In genomic region chr13:46883976-46884375, GRCm38 (mm10) we compare ENCODE assay signal across 14 mouse cellular contexts. TPM values are rescaled to one million over a fixed set of nuclear protein-coding genes. Genes with fewer than 3 reads are reported as not detected.
DNase-seq lines count a peak whose midpoint lies in the region; ATAC-seq and TF ChIP-seq lines count a peak whose summit lies in the region.
"Had no signal": no experiment of that assay in that cellular context is flagged by ENCODE, and none has a peak within 500 bp of the region (broad histone marks: within the 10 kb centered on the region; RNA-seq: fewer than 3 reads in every experiment).

No protein-coding gene starts in this region.

- H3K36me3 ChIP-seq in embryonic facial prominence, embryonic 13.5 days: no peaks in the 10 kb centered on the region
- H3K36me3 ChIP-seq in embryonic facial prominence, embryonic 10.5 days (replicated peaks): peaks cover 9% of the 10 kb centered on the region
- no peaks in the 10 kb centered on the region for H3K36me3 ChIP-seq in kidney, embryonic 14.5 days (ENCODE audit: control insufficient read depth, insufficient read depth, low read length)
- no peaks in the 10 kb centered on the region for H3K36me3 ChIP-seq in stomach, postnatal 0 days (ENCODE audit: control insufficient read depth, insufficient read depth, low read length)
- H3K36me3 ChIP-seq: liver, embryonic 15.5 days had no signal

- H3K27ac ChIP-seq in embryonic facial prominence, embryonic 13.5 days: 0 out of 2 replicates have a peak overlapping the region, but pooled peaks have one; percentile 4
- H3K27ac ChIP-seq in embryonic facial prominence, embryonic 10.5 days (replicated peaks): no peak overlapping the region
- H3K27ac ChIP-seq in kidney, embryonic 14.5 days (ENCODE audit: low read depth, low read length): peak overlapping the region; percentile 51; the same call in 1 of the 2 replicates
- H3K27ac ChIP-seq in stomach, postnatal 0 days (replicated peaks): peak overlapping the region; percentile 53; the same call in 1 of the 2 replicates
- H3K27ac ChIP-seq in left cerebral cortex, adult 2 months: no peak overlapping the region
- H3K27ac ChIP-seq: liver, embryonic 15.5 days; midbrain, embryonic 10.5 days had no signal

- H3K9me3 ChIP-seq in embryonic facial prominence, embryonic 13.5 days: no peaks in the 10 kb centered on the region
- no peaks in the 10 kb centered on the region for H3K9me3 ChIP-seq in embryonic facial prominence, embryonic 10.5 days
- no peaks in the 10 kb centered on the region for H3K9me3 ChIP-seq in kidney, embryonic 14.5 days (ENCODE audit: control insufficient read depth, low read length)
- H3K9me3 ChIP-seq in stomach, postnatal 0 days (ENCODE audit: control insufficient read depth, low read length): no peaks in the 10 kb centered on the region
- H3K9me3 ChIP-seq: liver, embryonic 15.5 days; midbrain, embryonic 10.5 days had no signal

- intact Hi-C loops in left cerebral cortex, adult 2 months (cut with DNase I): no loop called here

- H3K4me1 ChIP-seq in embryonic facial prominence, embryonic 13.5 days: peaks cover 23% of the 10 kb centered on the region; the same call in 1 of the 2 replicates
- peaks cover 22% of the 10 kb centered on the region for H3K4me1 ChIP-seq in embryonic facial prominence, embryonic 10.5 days
- H3K4me1 ChIP-seq in kidney, embryonic 14.5 days (ENCODE audit: control insufficient read depth, insufficient read depth, low read length): peaks cover 18% of the 10 kb centered on the region; the same call in 1 of the 2 replicates
- peaks cover 10% of the 10 kb centered on the region for H3K4me1 ChIP-seq in stomach, postnatal 0 days (replicated peaks; ENCODE audit: control insufficient read depth, insufficient read depth)

- 82% methylated on average over 3 of the region's 3 CpGs for WGBS in embryonic facial prominence, embryonic 13.5 days
- WGBS in embryonic facial prominence, embryonic 10.5 days: 94% methylated on average over 3 of the region's 3 CpGs
- 82% methylated on average over 3 of the region's 3 CpGs for WGBS in kidney, embryonic 14.5 days
- 84% methylated on average over 3 of the region's 3 CpGs for WGBS in stomach, postnatal 0 days

- TF ChIP-seq EP300 in stomach, postnatal 0 days (optimal IDR thresholded peaks at IDR 0.05): no peak

- H3K4me2 ChIP-seq in embryonic facial prominence, embryonic 13.5 days: no peak overlapping the region
- no peak overlapping the region for H3K4me2 ChIP-seq in kidney, embryonic 14.5 days (replicated peaks; ENCODE audit: low read depth, low read length)
- H3K4me2 ChIP-seq in stomach, postnatal 0 days (replicated peaks; ENCODE audit: low read depth): no peak overlapping the region
- H3K4me2 ChIP-seq: liver, embryonic 15.5 days had no signal

- TF ChIP-seq CTCF in stomach, postnatal 0 days (IDR thresholded peaks at IDR 0.05; ENCODE audit: low read depth): no peak
- no peak for TF ChIP-seq CTCF in left cerebral cortex, adult 2 months (IDR thresholded peaks at IDR 0.05)

- no peak overlapping the region for H3K9ac ChIP-seq in embryonic facial prominence, embryonic 13.5 days
- H3K9ac ChIP-seq in kidney, embryonic 14.5 days (ENCODE audit: low read depth, low read length): no peak overlapping the region
- no peak overlapping the region for H3K9ac ChIP-seq in stomach, postnatal 0 days (ENCODE audit: low read length)
- H3K9ac ChIP-seq: liver, embryonic 15.5 days had no signal

- H3K4me3 ChIP-seq in embryonic facial prominence, embryonic 13.5 days: no peak overlapping the region
- H3K4me3 ChIP-seq in embryonic facial prominence, embryonic 10.5 days: no peak overlapping the region
- H3K4me3 ChIP-seq in kidney, embryonic 14.5 days (ENCODE audit: low read length): no peak overlapping the region
- no peak overlapping the region for H3K4me3 ChIP-seq in stomach, postnatal 0 days (ENCODE audit: low read depth, low read length)
- H3K4me3 ChIP-seq in left cerebral cortex, adult 2 months: no peak overlapping the region
- H3K4me3 ChIP-seq: liver, embryonic 15.5 days; midbrain, embryonic 10.5 days had no signal

- no peak for ATAC-seq in embryonic facial prominence, embryonic 13.5 days (ENCODE audit: insufficient number of reproducible peaks, insufficient read depth, low FRiP score, low TSS enrichment, low read depth)
- ATAC-seq in kidney, embryonic 14.5 days (ENCODE audit: low FRiP score, low TSS enrichment): no peak
- ATAC-seq in stomach, postnatal 0 days (ENCODE audit: low FRiP score, low TSS enrichment): no peak
- ATAC-seq: Patski had no signal

- DNase-seq in embryonic facial prominence, embryonic 10.5 days (ENCODE audit: low spot score): no peak
- no peak for DNase-seq in kidney, postnatal 25 days
- DNase-seq in lung, postnatal 36 days: peak; percentile 18
- DNase-seq in lung, adult 18-20 months: no peak
- DNase-seq in stomach, postnatal 0 days (ENCODE audit: low spot score): no peak
- DNase-seq in left cerebral cortex, adult 2 months (ENCODE audit: extremely low spot score in 1 of 2, low spot score in 2 of 2): no peak
- DNase-seq: cerebellum, adult 8-10 months; layer of hippocampus, adult 9-11 months; thymus, adult 2 months had no signal

- no peaks in the 10 kb centered on the region for H3K27me3 ChIP-seq in embryonic facial prominence, embryonic 13.5 days
- H3K27me3 ChIP-seq in embryonic facial prominence, embryonic 10.5 days (replicated peaks; ENCODE audit: low read depth, poor library complexity, severe bottlenecking): no peaks in the 10 kb centered on the region
- H3K27me3 ChIP-seq in kidney, embryonic 14.5 days (ENCODE audit: control insufficient read depth, insufficient read depth, low read length): no peaks in the 10 kb centered on the region
- H3K27me3 ChIP-seq in stomach, postnatal 0 days (ENCODE audit: control insufficient read depth, insufficient read depth, low read length): no peaks in the 10 kb centered on the region
- H3K27me3 ChIP-seq: liver, embryonic 15.5 days; Patski had no signal

RNA-seq across cellular contexts. Expression of gene Kif13a, which starts 45.7 kb away (rescaled TPM):
- polyA plus RNA-seq in embryonic facial prominence, embryonic 13.5 days (2015; fragmentation: Nextera tagmentation; extraction: Ambion mirVana): 14.5 and 23.7 TPM in 2 replicates
- 17.0 and 20.7 TPM in 2 replicates for polyA plus RNA-seq in embryonic facial prominence, embryonic 10.5 days (2016; fragmentation: Nextera tagmentation; extraction: Ambion mirVana)
- polyA plus RNA-seq in kidney, embryonic 14.5 days (2014; fragmentation: Nextera tagmentation; extraction: Ambion mirVana): 8.7 and 18.2 TPM in 2 replicates
- polyA plus RNA-seq in stomach, postnatal 0 days (2015; fragmentation: Nextera tagmentation; extraction: Ambion mirVana): 12.8 and 13.5 TPM in 2 replicates
- total RNA-seq in left cerebral cortex, adult 2 months (2021): 10 to 100 TPM; 19.1 to 22.7 TPM

Comparison
In these comparisons a context has a peak if more than half of its experiments do, and no peak if none do; other contexts are left out.
1. H3K27ac ChIP-seq: peak in embryonic facial prominence, embryonic 13.5 days (single experiment), kidney, embryonic 14.5 days (single experiment) and stomach, postnatal 0 days (single experiment); none in embryonic facial prominence, embryonic 10.5 days (single experiment) and left cerebral cortex, adult 2 months (single experiment).